Mouse (Mus musculus) myocyte (in vitro differentiated cells): Measurements from ENCODE around the gene Sc5d.

Source experiments
- POLR2A ChIP-seq: IDR thresholded peaks from one replicate; pipeline ENCODE4 v1.6.1; 2011; ENCODE audit warnings: low read depth, mild to moderate bottlenecking, control low read depth, moderate library complexity; ENCODE audit not compliant: insufficient read length
- POLR2AphosphoS2 ChIP-seq: IDR thresholded peaks from one replicate; pipeline ENCODE4 v1.6.1; 2011; ENCODE audit warnings: low read depth, control low read depth; ENCODE audit not compliant: insufficient read length
- REST ChIP-seq: IDR thresholded peaks from one replicate; pipeline ENCODE4 v1.6.1; 2011; ENCODE audit warnings: mild to moderate bottlenecking, control low read depth, moderate library complexity; ENCODE audit not compliant: insufficient read depth, insufficient read length
- USF1 ChIP-seq: IDR thresholded peaks from one replicate; pipeline ENCODE4 v1.6.1; 2011; ENCODE audit warnings: low read depth, mild to moderate bottlenecking, control low read depth, moderate library complexity

- TF ChIP-seq USF1 (no peak), POLR2A (no peak), REST (no peak), POLR2AphosphoS2 (no peak)
Measured at GRCm38 (mm10) chr9:42268371-42268770, 4.3 kb upstream of the Sc5d start.
